Mouse (Mus musculus) MEL (cell line): ENCODE measurements at regions not wholly inside any gene's neighbourhood (a gene's known extent, or its start where the extent isn't known, plus 50 kb on each side); places are given as distances from the start of the nearest gene placed in this dataset.

Experiments used
- DNase-seq: peaks from one replicate; pipeline ENCODE4 v3.0.0; 2011; ENCODE audit warnings: low read depth, low spot score
- H3K27ac ChIP-seq: 2 replicates; pipeline ENCODE4 v1.5.1; 2012; ENCODE audit warnings: low read depth, mild to moderate bottlenecking, control low read depth, low read length, moderate library complexity; ENCODE audit not compliant: control insufficient read depth
- H3K27me3 ChIP-seq, 2 experiments: fragments of 150-350 bp in 1 of 2; sonication (generic) in 1 of 2; 2 replicates each; pipeline ENCODE4 v1.6.1; 2012; ENCODE audit warnings: low read length in 2 of 2, mild to moderate bottlenecking in 2 of 2, improper control_type of control experiment in 1 of 2, moderate library complexity in 1 of 2; ENCODE audit not compliant: insufficient read depth in 2 of 2, control insufficient read depth in 1 of 2
- H3K36me3 ChIP-seq, 2 experiments: 2 replicates each; pipeline ENCODE4 v1.6.1; 2012 to 2014; ENCODE audit warnings: low read length in 2 of 2, improper control_type of control experiment in 1 of 2, inconsistent platforms in 1 of 2, mild to moderate bottlenecking in 1 of 2; ENCODE audit not compliant: insufficient read depth in 2 of 2, control insufficient read depth in 1 of 2
- H3K4me1 ChIP-seq, 2 experiments: fragments of 150-350 bp in 1 of 2; sonication (generic) in 1 of 2; 2 replicates each; pipeline ENCODE4 v1.6.1; 2012; ENCODE audit warnings: low read length in 2 of 2, improper control_type of control experiment in 1 of 2, mild to moderate bottlenecking in 1 of 2; ENCODE audit not compliant: insufficient read depth in 2 of 2, control insufficient read depth in 1 of 2
- H3K4me3 ChIP-seq, 2 experiments: fragments of 150-350 bp in 1 of 2; sonication (generic) in 1 of 2; 2 replicates each; pipeline ENCODE4 v1.5.1; 2012; ENCODE audit warnings: low read depth in 2 of 2, low read length in 2 of 2, mild to moderate bottlenecking in 2 of 2, moderate library complexity in 2 of 2, control low read depth in 1 of 2, improper control_type of control experiment in 1 of 2; ENCODE audit not compliant: control insufficient read depth in 1 of 2, insufficient read depth in 1 of 2
- H3K79me2 ChIP-seq: 2 replicates; pipeline ENCODE4 v1.6.1; 2012; ENCODE audit warnings: mild to moderate bottlenecking, low read length, moderate library complexity; ENCODE audit not compliant: control insufficient read depth, poor library complexity, insufficient read depth
- H3K9ac ChIP-seq: 2 replicates; pipeline ENCODE4 v1.6.1; 2012; ENCODE audit warnings: low read depth, mild to moderate bottlenecking, control low read depth, low read length, moderate library complexity; ENCODE audit not compliant: control insufficient read depth, poor library complexity, severe bottlenecking
- H3K9me3 ChIP-seq: fragments of 150-350 bp; sonication (generic); replicated peaks from 2 replicates; pipeline ENCODE4 v1.6.1; 2012; ENCODE audit warnings: mild to moderate bottlenecking, low read length, improper control_type of control experiment, moderate library complexity; ENCODE audit not compliant: insufficient read depth
- CHD2 ChIP-seq: IDR thresholded peaks from 2 replicates; pipeline ENCODE4 v1.6.1; 2011; ENCODE audit warnings: low read length, improper control_type of control experiment
- E2F4 ChIP-seq: IDR thresholded peaks from 2 replicates; pipeline ENCODE4 v1.6.1; 2011; ENCODE audit warnings: low read depth, low read length, improper control_type of control experiment, borderline replicate concordance
- ELF1 ChIP-seq: IDR thresholded peaks from 2 replicates; pipeline ENCODE4 v1.6.1; 2014; ENCODE audit warnings: low read depth, mild to moderate bottlenecking, inconsistent platforms, low read length, improper control_type of control experiment, moderate library complexity
- EP300 ChIP-seq, 2 experiments: IDR thresholded peaks; 2 replicates each; pipeline ENCODE4 v1.6.1; 2011; ENCODE audit warnings: improper control_type of control experiment in 2 of 2, low read length in 2 of 2, low read depth in 1 of 2, mild to moderate bottlenecking in 1 of 2
- GABPA ChIP-seq: IDR thresholded peaks from 2 replicates; pipeline ENCODE4 v1.6.1; 2012; ENCODE audit warnings: low read depth, mild to moderate bottlenecking, inconsistent platforms, low read length, improper control_type of control experiment, moderate library complexity
- HCFC1 ChIP-seq: IDR thresholded peaks from 2 replicates; pipeline ENCODE4 v1.6.1; 2012; ENCODE audit warnings: low read depth, mild to moderate bottlenecking, inconsistent platforms, low read length, improper control_type of control experiment, moderate library complexity
- KAT2A ChIP-seq: conservative IDR thresholded peaks from 2 replicates; pipeline ENCODE4 v1.6.1; 2012; ENCODE audit warnings: low read depth, low read length, improper control_type of control experiment, inconsistent platforms
- MAFK ChIP-seq: IDR thresholded peaks from 2 replicates; pipeline ENCODE4 v1.6.1; 2011; ENCODE audit warnings: low read depth, mild to moderate bottlenecking, low read length, improper control_type of control experiment, borderline replicate concordance
- MAZ ChIP-seq: IDR thresholded peaks from 2 replicates; pipeline ENCODE4 v1.6.1; 2012; ENCODE audit warnings: low read depth, mild to moderate bottlenecking, inconsistent platforms, low read length, improper control_type of control experiment
- MEF2A ChIP-seq: IDR thresholded peaks from 2 replicates; pipeline ENCODE4 v1.6.1; 2014; ENCODE audit warnings: low read depth, mild to moderate bottlenecking, inconsistent platforms, low read length, improper control_type of control experiment; ENCODE audit not compliant: poor library complexity, insufficient replicate concordance, severe bottlenecking; ENCODE audit errors: extremely low read depth
- NELFE ChIP-seq: IDR thresholded peaks from 2 replicates; pipeline ENCODE4 v1.6.1; 2011; ENCODE audit warnings: low read depth, low read length, improper control_type of control experiment
- POLR2AphosphoS2 ChIP-seq: IDR thresholded peaks from 2 replicates; pipeline ENCODE4 v1.6.1; 2011; ENCODE audit warnings: low read length, improper control_type of control experiment
- RAD21 ChIP-seq: IDR thresholded peaks from 2 replicates; pipeline ENCODE4 v1.6.1; 2011; ENCODE audit warnings: mild to moderate bottlenecking, low read depth, low read length, improper control_type of control experiment
- SIN3A ChIP-seq: IDR thresholded peaks from 2 replicates; pipeline ENCODE4 v1.6.1; 2012; ENCODE audit warnings: low read length, improper control_type of control experiment, inconsistent platforms
- TCF12 ChIP-seq: IDR thresholded peaks from 2 replicates; pipeline ENCODE4 v1.6.1; 2014; ENCODE audit warnings: low read depth, mild to moderate bottlenecking, inconsistent platforms, low read length, improper control_type of control experiment, moderate library complexity
- USF1 ChIP-seq: IDR thresholded peaks from 2 replicates; pipeline ENCODE4 v1.6.1; 2014; ENCODE audit warnings: low read depth, mild to moderate bottlenecking, inconsistent platforms, low read length, improper control_type of control experiment, moderate library complexity
- ZC3H11A ChIP-seq: IDR thresholded peaks from 2 replicates; pipeline ENCODE4 v1.6.1; 2012; ENCODE audit warnings: low read depth, mild to moderate bottlenecking, inconsistent platforms, low read length, improper control_type of control experiment
- ZNF384 ChIP-seq: IDR thresholded peaks from 2 replicates; pipeline ENCODE4 v1.6.1; 2012; ENCODE audit warnings: low read depth, mild to moderate bottlenecking, inconsistent platforms, low read length, improper control_type of control experiment

GRCm38 (mm10) chr14:33867674-33868073 is 55.7 kb upstream of the Gdf10 start:
- DNase-seq = no peak
- Histone ChIP-seq H3K79me2 (no peaks in the 10 kb centered on the region), H3K36me3 (no peaks in the 10 kb centered on the region), H3K4me3 (no peak overlapping the region), H3K27ac (no peak overlapping the region), H3K9ac (no peak overlapping the region), H3K9me3 (no peaks in the 10 kb centered on the region), H3K4me1 (no peaks in the 10 kb centered on the region), H3K27me3 (no peaks in the 10 kb centered on the region)
- no peak for TF ChIP-seq GABPA
- TF ChIP-seq TCF12 = no peak
- TF ChIP-seq CHD2 = no peak
- no peak for TF ChIP-seq RAD21
- no peak for TF ChIP-seq NELFE
- no peak for TF ChIP-seq ZC3H11A
- TF ChIP-seq E2F4 = no peak
- no peak for TF ChIP-seq POLR2AphosphoS2
- no peak for TF ChIP-seq USF1
- TF ChIP-seq MAFK = no peak
- TF ChIP-seq ELF1 = no peak
- TF ChIP-seq HCFC1 = no peak
- TF ChIP-seq KAT2A = no peak
- no peak for TF ChIP-seq SIN3A
- TF ChIP-seq MEF2A = no peak
- TF ChIP-seq ZNF384 = no peak
- no peak for TF ChIP-seq MAZ
- TF ChIP-seq EP300 (IDR thresholded peaks at IDR 0.05; ENCODE audit: low read depth in 1 of 2, low read length in 2 of 2) = no peak
